Mouse (Mus musculus) Patski (cell line): ENCODE data around the gene Cd7. TPM values are rescaled to one million over a fixed set of nuclear protein-coding genes. Genes with fewer than 3 reads are reported as not detected.

Experiments used
- ATAC-seq: fragments of 100-300 bp; one replicate; pipeline ENCODE4 v1.8.0; 2021
- CTCF ChIA-PET: fragments of 350-600 bp; sonication (Branson Sonifier 250); formaldehyde crosslinking; loops from one replicate; lab custom pipeline; 2022; ENCODE audit warnings: inconsistent platforms; lab: Charles Lee
- POLR2A ChIA-PET: fragments of 350-600 bp; sonication (Branson Sonifier 250); formaldehyde crosslinking; loops from one replicate; lab custom pipeline; 2022; ENCODE audit warnings: antibody characterized with exemption, inconsistent platforms; lab: Charles Lee
- DNase-seq: peaks from one replicate; pipeline ENCODE4 v3.0.0-alpha.2; 2011; ENCODE audit warnings: low read depth, low spot score
- H3K27me3 ChIP-seq: fragments of 371-371 bp; one replicate; pipeline ENCODE4 v1.5.1; 2021
- CTCF ChIP-seq: fragments of 100-300 bp; IDR thresholded peaks from one replicate; pipeline ENCODE4 v1.5.1; 2021
- in situ Hi-C: fragments of 300-500 bp; cut with MboI; formaldehyde crosslinking; loops from 3 replicates; pipeline ENCODE4 v1.11.1; 2018; ENCODE audit warnings: low pct_unique_long_range_greater_than_20kb, mixed read lengths
- polyA plus RNA-seq: library from polyadenylated mRNA; unstranded; gene quantifications from one replicate; pipeline ENCODE4 v1.2.3, GENCODE M21; 2021

The Cd7 gene
- polyA plus RNA-seq, 1 experiment from 2014 or later, result not detected

GRCm38 (mm10) chr11:121027259-121027658 is 12.0 kb downstream of the Cd7 start:
- no peak for DNase-seq
- ChIA-PET CTCF (interaction anchor here (0.7 to 1.0 kb wide), 3 partner anchors 10 to 212 kb away, joined by 3 to 4 read pairs (median 3); no protein-coding TSS in a partner anchor), POLR2A (interaction anchor here (0.7 kb wide), 1 partner anchor 894 kb away, joined by 3 read pairs; no protein-coding TSS in a partner anchor)
- TF ChIP-seq CTCF, result no peak
- in situ Hi-C loops, result no loop called here
- H3K27me3 ChIP-seq, result peaks cover 17% of the 10 kb centered on the region
- no peak for ATAC-seq

GRCm38 (mm10) chr11:121024163-121024562 is 15.1 kb downstream of the Cd7 start:
- TF ChIP-seq CTCF, result no peak
- ATAC-seq, result no peak
- ChIA-PET POLR2A (no interaction called here), CTCF (interaction anchor here (1.0 kb wide), 1 partner anchor 29 kb away, joined by 3 read pairs; no protein-coding TSS in a partner anchor)
- H3K27me3 ChIP-seq, result no peaks in the 10 kb centered on the region
- in situ Hi-C loops, result no loop called here
- no peak for DNase-seq

GRCm38 (mm10) chr11:121019501-121019900 is 19.7 kb downstream of the Cd7 start:
- DNase-seq (no peak), ATAC-seq (no peak)
- ChIA-PET POLR2A (interaction anchor here (0.6 kb wide), 1 partner anchor 22 kb away, joined by 4 read pairs; no protein-coding TSS in a partner anchor), CTCF (no interaction called here)
- TF ChIP-seq CTCF, result no peak
- in situ Hi-C loops, result no loop called here
- H3K27me3 ChIP-seq, result peaks cover 3% of the 10 kb centered on the region

- TF ChIP-seq CTCF, result peak; percentile 81
- in situ Hi-C loops, result no loop called here
- CTCF ChIA-PET, result interaction anchor here (0.8 to 1.3 kb wide), 7 partner anchors 10 to 30 kb away, joined by 3 to 7 read pairs (median 3); no protein-coding TSS in a partner anchor
- ATAC-seq, result peak; percentile 58
- POLR2A ChIA-PET, result no interaction called here
- peaks cover 7% of the 10 kb centered on the region for H3K27me3 ChIP-seq
- DNase-seq, result no peak
Measured at GRCm38 (mm10) chr11:121017703-121018102, 21.5 kb downstream of the Cd7 start.

GRCm38 (mm10) chr11:121015472-121015871 is 23.7 kb downstream of the Cd7 start:
- POLR2A ChIA-PET, result interaction anchor here (0.5 kb wide), 1 partner anchor 26 kb away, joined by 3 read pairs; no protein-coding TSS in a partner anchor
- peaks cover 7% of the 10 kb centered on the region for H3K27me3 ChIP-seq
- in situ Hi-C loops, result no loop called here
- ATAC-seq (no peak), DNase-seq (no peak)
- no peak for TF ChIP-seq CTCF
- CTCF ChIA-PET, result interaction anchor here (1.5 kb wide), 1 partner anchor 38 kb away, joined by 5 read pairs; no protein-coding TSS in a partner anchor

GRCm38 (mm10) chr11:121014896-121015300 is 24.3 kb downstream of the Cd7 start:
- in situ Hi-C loops, result no loop called here
- POLR2A ChIA-PET, result no interaction called here
- DNase-seq (no peak), ATAC-seq (no peak)
- TF ChIP-seq CTCF, result no peak
- H3K27me3 ChIP-seq, result peaks cover 7% of the 10 kb centered on the region
- CTCF ChIA-PET, result interaction anchor here (1.5 kb wide), 1 partner anchor 38 kb away, joined by 5 read pairs; no protein-coding TSS in a partner anchor

GRCm38 (mm10) chr11:121013656-121014055 is 25.6 kb downstream of the Cd7 start:
- DNase-seq (no peak), ATAC-seq (no peak)
- in situ Hi-C loops, result no loop called here
- no peak for TF ChIP-seq CTCF
- ChIA-PET CTCF (no interaction called here), POLR2A (no interaction called here)
- peaks cover 7% of the 10 kb centered on the region for H3K27me3 ChIP-seq

- in situ Hi-C loops, result no loop called here
- TF ChIP-seq CTCF, result no peak
- ATAC-seq (no peak), DNase-seq (no peak)
- ChIA-PET CTCF (no interaction called here), POLR2A (no interaction called here)
- H3K27me3 ChIP-seq, result peaks cover 4% of the 10 kb centered on the region
Measured at GRCm38 (mm10) chr11:121010044-121010755, 29.0 kb downstream of the Cd7 start.

- ATAC-seq, result no peak
- DNase-seq, result no peak
- no peaks in the 10 kb centered on the region for H3K27me3 ChIP-seq
- TF ChIP-seq CTCF, result no peak
- in situ Hi-C loops, result no loop called here
- ChIA-PET CTCF (no interaction called here), POLR2A (interaction anchor here (0.7 kb wide), 1 partner anchor 225 kb away, joined by 3 read pairs; no protein-coding TSS in a partner anchor)
Measured at GRCm38 (mm10) chr11:121006184-121006583, 33.0 kb downstream of the Cd7 start.

- DNase-seq, result no peak
- H3K27me3 ChIP-seq, result no peaks in the 10 kb centered on the region
- POLR2A ChIA-PET, result no interaction called here
- CTCF ChIA-PET, result no interaction called here
- TF ChIP-seq CTCF, result no peak
- in situ Hi-C loops, result no loop called here
- ATAC-seq, result peak; percentile 62
Measured at GRCm38 (mm10) chr11:121004281-121004680, 34.9 kb downstream of the Cd7 start.

GRCm38 (mm10) chr11:121001966-121002365 is 37.3 kb downstream of the Cd7 start:
- no peaks in the 10 kb centered on the region for H3K27me3 ChIP-seq
- ChIA-PET POLR2A (no interaction called here), CTCF (no interaction called here)
- TF ChIP-seq CTCF, result no peak
- in situ Hi-C loops, result no loop called here
- ATAC-seq (no peak), DNase-seq (no peak)
